Mouse (Mus musculus) brain, embryonic 14.5 days (tissue): Measurements from ENCODE around the gene Cngb1. TPM values are rescaled to one million over a fixed set of nuclear protein-coding genes. Genes with fewer than 3 reads are reported as not detected.
A peak's percentile ranks its signal among the peaks of the same experiment; 100 is the strongest.
"Not testable (repeated sequence)": the region's sequence is repeated elsewhere in the genome, so short reads cannot be mapped to it uniquely, and the experiment has no call there.

ENCODE experiments used
- DNase-seq: peaks from one replicate; pipeline ENCODE4 v3.0.0-alpha.2; 2011; ENCODE audit warnings: low read depth
- CTCF ChIP-seq: fragments of 200-500 bp; IDR thresholded peaks from 2 replicates; pipeline ENCODE4 v1.5.1; 2012; ENCODE audit warnings: inconsistent platforms, mild to moderate bottlenecking, moderate library complexity, borderline replicate concordance; ENCODE audit not compliant: insufficient read depth, insufficient read length; ENCODE audit errors: extremely low read depth
- POLR2A ChIP-seq: fragments of 200-500 bp; IDR thresholded peaks from 2 replicates; pipeline ENCODE4 v1.6.1; 2012; ENCODE audit warnings: mild to moderate bottlenecking, inconsistent platforms, borderline replicate concordance; ENCODE audit not compliant: poor library complexity, insufficient read depth, insufficient read length, severe bottlenecking; ENCODE audit errors: extremely low read depth
- polyA plus RNA-seq: library from polyadenylated mRNA; depleted of rRNA; stranded (reverse); fragments of >200 nt; gene quantifications from 2 replicates; pipeline ENCODE4 v1.2.3, GENCODE M21; 2012

Cngb1 gene
- polyA plus RNA-seq, 1 experiment = 0.53 TPM

GRCm38 (mm10) chr8:95242099-95242825, 64.1 kb downstream of the Cngb1 start:
- no peak for TF ChIP-seq CTCF
- peak; percentile 34 for DNase-seq

- DNase-seq = peak; percentile 59
- peak; percentile 88 for TF ChIP-seq CTCF
- no peak for TF ChIP-seq POLR2A
These were observed 70.7 kb downstream of the Cngb1 start for GRCm38 (mm10) chr8:95235683-95236082.

GRCm38 (mm10) chr8:95230086-95230485, 76.3 kb downstream of the Cngb1 start:
- not testable (repeated sequence) for DNase-seq

GRCm38 (mm10) chr8:95227151-95227468, 79.3 kb downstream of the Cngb1 start:
- DNase-seq = no peak
- TF ChIP-seq POLR2A = no peak
- no peak for TF ChIP-seq CTCF

GRCm38 (mm10) chr8:95226251-95227150, 79.9 kb downstream of the Cngb1 start:
- TF ChIP-seq POLR2A = no peak
- no peak for TF ChIP-seq CTCF
- no peak for DNase-seq

GRCm38 (mm10) chr8:95223969-95224368, 82.4 kb downstream of the Cngb1 start:
- TF ChIP-seq CTCF (no peak), POLR2A (no peak)
- DNase-seq = no peak

- DNase-seq = no peak
- TF ChIP-seq POLR2A (no peak), CTCF (no peak)
These were observed 85.3 kb downstream of the Cngb1 start for GRCm38 (mm10) chr8:95221045-95221444.

GRCm38 (mm10) chr8:95220571-95220998, 85.8 kb downstream of the Cngb1 start:
- TF ChIP-seq POLR2A (no peak), CTCF (no peak)
- no peak for DNase-seq

GRCm38 (mm10) chr8:95219623-95220022, 86.8 kb downstream of the Cngb1 start:
- DNase-seq = no peak
- no peak for TF ChIP-seq CTCF
- TF ChIP-seq POLR2A = no peak

GRCm38 (mm10) chr8:95215709-95216360, 90.5 kb downstream of the Cngb1 start:
- TF ChIP-seq POLR2A (no peak), CTCF (no peak)
- DNase-seq = no peak

GRCm38 (mm10) chr8:95209924-95210323, 96.5 kb downstream of the Cngb1 start:
- TF ChIP-seq CTCF = no peak
- TF ChIP-seq POLR2A = no peak
- peak; percentile 36 for DNase-seq

- peak; percentile 89 for DNase-seq
- TF ChIP-seq CTCF (no peak), POLR2A (no peak)
These were observed 100.4 kb downstream of the Cngb1 start for GRCm38 (mm10) chr8:95205946-95206345.

GRCm38 (mm10) chr8:95204039-95204380, 102.4 kb downstream of the Cngb1 start:
- peak; percentile 97 for TF ChIP-seq CTCF
- no peak for TF ChIP-seq POLR2A
- DNase-seq = peak; percentile 78
